Mouse (Mus musculus) midbrain, embryonic 10.5 days (tissue): Measurements from ENCODE around the gene Tns1. TPM values are rescaled to one million over a fixed set of nuclear protein-coding genes. Genes with fewer than 3 reads are reported as not detected.
A peak's percentile ranks its signal among the peaks of the same experiment; 100 is the strongest.

Experiments used
- DNase-seq: peaks from one replicate; pipeline ENCODE4 v3.0.0-alpha.2; 2017; ENCODE audit warnings: low spot score
- H3K27ac ChIP-seq: fragments of 300-500 bp; sonication (generic); replicated peaks from 2 replicates; pipeline ENCODE4 v1.5.1; 2016; ENCODE audit warnings: mild to moderate bottlenecking
- H3K27me3 ChIP-seq: fragments of 300-500 bp; sonication (generic); 2 replicates; pipeline ENCODE4 v1.6.1; 2016; ENCODE audit warnings: low read depth, mild to moderate bottlenecking; ENCODE audit not compliant: poor library complexity, severe bottlenecking
- H3K36me3 ChIP-seq: fragments of 300-500 bp; sonication (generic); 2 replicates; pipeline ENCODE4 v1.6.1; 2016; ENCODE audit warnings: mild to moderate bottlenecking, moderate library complexity
- H3K4me1 ChIP-seq: fragments of 300-500 bp; sonication (generic); 2 replicates; pipeline ENCODE4 v1.6.1; 2016
- H3K4me3 ChIP-seq: fragments of 300-500 bp; sonication (generic); 2 replicates; pipeline ENCODE4 v1.5.1; 2016; ENCODE audit warnings: mild to moderate bottlenecking, moderate library complexity
- H3K9me3 ChIP-seq: fragments of 300-500 bp; sonication (generic); replicated peaks from 2 replicates; pipeline ENCODE4 v1.6.1; 2016; ENCODE audit warnings: mild to moderate bottlenecking
- WGBS: fragments of 180-500 bp; shearing (Covaris S2); methylation state at CpG from one replicate; pipeline ENCODE4 v1.1.7; 2016; 5-methylcytosine and 5-hydroxymethylcytosine counted together
- polyA plus RNA-seq: library from polyadenylated mRNA; unstranded; fragments of >200 nt; fragmentation: Nextera tagmentation; extraction: Ambion mirVana; gene quantifications from 2 replicates; pipeline ENCODE4 v1.2.1, GENCODE M21; 2016

Tns1 gene
- polyA plus RNA-seq, 1 experiment from 2014 or later, result 10.3 TPM

GRCm38 (mm10) chr1:74005020-74005419 lies 119.2 kb downstream of the Tns1 start:
- Histone ChIP-seq H3K9me3 (no peaks in the 10 kb centered on the region), H3K27ac (no peak overlapping the region), H3K36me3 (no peaks in the 10 kb centered on the region), H3K27me3 (no peaks in the 10 kb centered on the region), H3K4me3 (no peak overlapping the region), H3K4me1 (peaks cover 28% of the 10 kb centered on the region)
- WGBS, result 85% methylated on average over 3 of the region's 3 CpGs
- no peak for DNase-seq

GRCm38 (mm10) chr1:74003723-74004122 lies 120.5 kb downstream of the Tns1 start:
- Histone ChIP-seq H3K27me3 (no peaks in the 10 kb centered on the region), H3K9me3 (no peaks in the 10 kb centered on the region), H3K4me3 (no peak overlapping the region), H3K27ac (no peak overlapping the region), H3K36me3 (no peaks in the 10 kb centered on the region), H3K4me1 (peaks cover 37% of the 10 kb centered on the region)
- WGBS, result 73% methylated on average over 2 of the region's 2 CpGs
- DNase-seq, result no peak

GRCm38 (mm10) chr1:74001449-74001820 lies 122.8 kb downstream of the Tns1 start:
- 70% methylated on average over 10 of the region's 10 CpGs for WGBS
- peak overlapping the region; percentile 58; the same call in 1 of the 2 replicates for H3K27ac ChIP-seq
- DNase-seq, result no peak
- H3K27me3 ChIP-seq, result no peaks in the 10 kb centered on the region
- no peaks in the 10 kb centered on the region for H3K36me3 ChIP-seq
- no peak overlapping the region for H3K4me3 ChIP-seq
- H3K4me1 ChIP-seq, result peaks cover 28% of the 10 kb centered on the region
- no peaks in the 10 kb centered on the region for H3K9me3 ChIP-seq

GRCm38 (mm10) chr1:74000810-74001448 lies 123.3 kb downstream of the Tns1 start:
- Histone ChIP-seq H3K27ac (no peak overlapping the region), H3K36me3 (no peaks in the 10 kb centered on the region), H3K9me3 (no peaks in the 10 kb centered on the region), H3K27me3 (no peaks in the 10 kb centered on the region), H3K4me3 (no peak overlapping the region), H3K4me1 (peaks cover 28% of the 10 kb centered on the region)
- no peak for DNase-seq
- 70% methylated on average over 2 of the region's 2 CpGs for WGBS

- Histone ChIP-seq H3K4me1 (peaks cover 28% of the 10 kb centered on the region), H3K27ac (peak overlapping the region; percentile 65), H3K4me3 (no peak overlapping the region), H3K9me3 (no peaks in the 10 kb centered on the region), H3K36me3 (no peaks in the 10 kb centered on the region), H3K27me3 (no peaks in the 10 kb centered on the region)
- peak; percentile 29 for DNase-seq
- WGBS, result 18% methylated on average over 5 of the region's 5 CpGs
These were observed 124.0 kb downstream of the Tns1 start for GRCm38 (mm10) chr1:74000191-74000651.

- WGBS, result 79% methylated on average over 5 of the region's 5 CpGs
- Histone ChIP-seq H3K27me3 (no peaks in the 10 kb centered on the region), H3K4me3 (no peak overlapping the region), H3K27ac (peak overlapping the region; percentile 65), H3K36me3 (no peaks in the 10 kb centered on the region), H3K4me1 (peaks cover 28% of the 10 kb centered on the region), H3K9me3 (no peaks in the 10 kb centered on the region)
- DNase-seq, result no peak
These were observed 124.7 kb downstream of the Tns1 start for GRCm38 (mm10) chr1:73999533-73999932.

GRCm38 (mm10) chr1:73998925-73999375 lies 125.3 kb downstream of the Tns1 start:
- Histone ChIP-seq H3K27ac (peak overlapping the region; percentile 47; the same call in 1 of the 2 replicates), H3K36me3 (no peaks in the 10 kb centered on the region), H3K4me3 (no peak overlapping the region), H3K9me3 (no peaks in the 10 kb centered on the region), H3K4me1 (peaks cover 28% of the 10 kb centered on the region), H3K27me3 (no peaks in the 10 kb centered on the region)
- WGBS, result 74% methylated on average over 5 of the region's 5 CpGs
- no peak for DNase-seq

- no peak overlapping the region for H3K27ac ChIP-seq
- H3K4me1 ChIP-seq, result peaks cover 28% of the 10 kb centered on the region
- DNase-seq, result no peak
- no peaks in the 10 kb centered on the region for H3K27me3 ChIP-seq
- H3K9me3 ChIP-seq, result no peaks in the 10 kb centered on the region
- H3K36me3 ChIP-seq, result no peaks in the 10 kb centered on the region
- no peak overlapping the region for H3K4me3 ChIP-seq
- WGBS, result 86% methylated on average over 9 of the region's 9 CpGs
These were observed 126.0 kb downstream of the Tns1 start for GRCm38 (mm10) chr1:73998131-73998865.

- no peak overlapping the region for H3K27ac ChIP-seq
- no peaks in the 10 kb centered on the region for H3K27me3 ChIP-seq
- no peak overlapping the region for H3K4me3 ChIP-seq
- no peaks in the 10 kb centered on the region for H3K9me3 ChIP-seq
- peaks cover 28% of the 10 kb centered on the region for H3K4me1 ChIP-seq
- DNase-seq, result no peak
- WGBS, result 86% methylated on average over 6 of the region's 6 CpGs
- H3K36me3 ChIP-seq, result no peaks in the 10 kb centered on the region
These were observed 126.9 kb downstream of the Tns1 start for GRCm38 (mm10) chr1:73997341-73997740.

GRCm38 (mm10) chr1:73996650-73997049 lies 127.6 kb downstream of the Tns1 start:
- no peak overlapping the region for H3K27ac ChIP-seq
- no peak overlapping the region for H3K4me3 ChIP-seq
- H3K36me3 ChIP-seq, result no peaks in the 10 kb centered on the region
- H3K27me3 ChIP-seq, result no peaks in the 10 kb centered on the region
- DNase-seq, result no peak
- no peaks in the 10 kb centered on the region for H3K9me3 ChIP-seq
- 89% methylated on average over 3 of the region's 3 CpGs for WGBS
- H3K4me1 ChIP-seq, result peaks cover 31% of the 10 kb centered on the region

GRCm38 (mm10) chr1:73996209-73996608 lies 128.0 kb downstream of the Tns1 start:
- peaks cover 27% of the 10 kb centered on the region for H3K4me1 ChIP-seq
- H3K27me3 ChIP-seq, result no peaks in the 10 kb centered on the region
- no peak overlapping the region for H3K27ac ChIP-seq
- no peak overlapping the region for H3K4me3 ChIP-seq
- peaks cover 3% of the 10 kb centered on the region; the same call in 1 of the 2 replicates for H3K36me3 ChIP-seq
- no peaks in the 10 kb centered on the region for H3K9me3 ChIP-seq
- WGBS, result 62% methylated on average over 2 of the region's 2 CpGs
- peak; percentile 47 for DNase-seq

- DNase-seq, result no peak
- H3K4me1 ChIP-seq, result peaks cover 21% of the 10 kb centered on the region
- H3K9me3 ChIP-seq, result no peaks in the 10 kb centered on the region
- no peaks in the 10 kb centered on the region for H3K27me3 ChIP-seq
- no peak overlapping the region for H3K27ac ChIP-seq
- H3K4me3 ChIP-seq, result no peak overlapping the region
- peaks cover 4% of the 10 kb centered on the region; the same call in 1 of the 2 replicates for H3K36me3 ChIP-seq
- 88% methylated on average over 13 of the region's 13 CpGs for WGBS
These were observed 129.0 kb downstream of the Tns1 start for GRCm38 (mm10) chr1:73995063-73995810.
